Mouse (Mus musculus) kidney, embryonic 15.5 days (tissue): ENCODE data around the gene Cd47. TPM values are rescaled to one million over a fixed set of nuclear protein-coding genes. Genes with fewer than 3 reads are reported as not detected.

ENCODE experiments used
- ATAC-seq: fragments of 200-750 bp; cut with Nextera tagmentation; replicated peaks from 2 replicates; pipeline ENCODE4 v1.8.0; 2017; ENCODE audit warnings: moderate TSS enrichment; ENCODE audit not compliant: low FRiP score
- H3K27ac ChIP-seq: fragments of 300-500 bp; sonication (generic); 2 replicates; pipeline ENCODE4 v1.5.1; 2015; ENCODE audit warnings: mild to moderate bottlenecking, inconsistent platforms
- H3K27me3 ChIP-seq: fragments of 300-500 bp; sonication (generic); 2 replicates; pipeline ENCODE4 v1.6.1; 2015; ENCODE audit warnings: inconsistent platforms
- H3K36me3 ChIP-seq: fragments of 300-500 bp; sonication (generic); 2 replicates; pipeline ENCODE4 v1.6.1; 2015; ENCODE audit warnings: inconsistent platforms
- H3K4me1 ChIP-seq: fragments of 300-500 bp; sonication (generic); 2 replicates; pipeline ENCODE4 v1.6.1; 2015; ENCODE audit warnings: inconsistent platforms
- H3K4me2 ChIP-seq: fragments of 300-500 bp; sonication (generic); 2 replicates; pipeline ENCODE4 v1.6.1; 2015; ENCODE audit warnings: moderate library complexity, mild to moderate bottlenecking, inconsistent platforms
- H3K4me3 ChIP-seq: fragments of 300-500 bp; sonication (generic); replicated peaks from 2 replicates; pipeline ENCODE4 v1.5.1; 2015; ENCODE audit warnings: mild to moderate bottlenecking, inconsistent platforms
- H3K9ac ChIP-seq: fragments of 300-500 bp; sonication (generic); 2 replicates; pipeline ENCODE4 v1.6.1; 2015; ENCODE audit warnings: mild to moderate bottlenecking, inconsistent platforms
- H3K9me3 ChIP-seq: fragments of 300-500 bp; sonication (generic); replicated peaks from 2 replicates; pipeline ENCODE4 v1.6.1; 2016; ENCODE audit warnings: inconsistent platforms
- WGBS: fragments of 180-500 bp; shearing (Covaris S2); methylation state at CpG from one replicate; pipeline ENCODE4 v1.1.7; 2015; ENCODE audit warnings: mixed read lengths; 5-methylcytosine and 5-hydroxymethylcytosine counted together
- polyA plus RNA-seq: library from polyadenylated mRNA; unstranded; fragments of >200 nt; fragmentation: Nextera tagmentation; extraction: Ambion mirVana; gene quantifications from 2 replicates; pipeline ENCODE4 v1.2.1, GENCODE M21; 2015

Gene Cd47
- polyA plus RNA-seq, 1 experiment from 2014 or later, result 78.3 TPM

GRCm38 (mm10) chr16:49773068-49773467, 27.3 kb upstream of the Cd47 start:
- Histone ChIP-seq H3K4me2 (no peak overlapping the region), H3K36me3 (no peaks in the 10 kb centered on the region), H3K9ac (no peak overlapping the region), H3K4me1 (no peaks in the 10 kb centered on the region), H3K4me3 (no peak overlapping the region), H3K9me3 (no peaks in the 10 kb centered on the region), H3K27ac (no peak overlapping the region), H3K27me3 (no peaks in the 10 kb centered on the region)
- ATAC-seq, result no peak
- 86% methylated on average over 1 of the region's 1 CpGs for WGBS

- Histone ChIP-seq H3K36me3 (no peaks in the 10 kb centered on the region), H3K4me1 (no peaks in the 10 kb centered on the region), H3K4me3 (no peak overlapping the region), H3K9me3 (no peaks in the 10 kb centered on the region), H3K27ac (peak overlapping the region; percentile 37; the same call in 1 of the 2 replicates), H3K9ac (no peak overlapping the region), H3K4me2 (no peak overlapping the region), H3K27me3 (no peaks in the 10 kb centered on the region)
- ATAC-seq, result 0 out of 2 replicates have a peak, but pooled peaks have one; percentile 12
- 65% methylated on average over 18 of the region's 18 CpGs for WGBS
Observed at GRCm38 (mm10) chr16:49774059-49775001, 26.0 kb upstream of the Cd47 start.

GRCm38 (mm10) chr16:49775002-49775966, 25.0 kb upstream of the Cd47 start:
- WGBS, result 84% methylated on average over 22 of the region's 22 CpGs
- Histone ChIP-seq H3K36me3 (no peaks in the 10 kb centered on the region), H3K4me2 (no peak overlapping the region), H3K27ac (peak overlapping the region; percentile 37; the same call in 1 of the 2 replicates), H3K27me3 (no peaks in the 10 kb centered on the region), H3K4me1 (no peaks in the 10 kb centered on the region), H3K9ac (no peak overlapping the region), H3K9me3 (no peaks in the 10 kb centered on the region), H3K4me3 (no peak overlapping the region)
- peak; percentile 79 for ATAC-seq

GRCm38 (mm10) chr16:49776981-49777380, 23.4 kb upstream of the Cd47 start:
- 0 out of 2 replicates have a peak, but pooled peaks have one; percentile 49 for ATAC-seq
- Histone ChIP-seq H3K27ac (no peak overlapping the region), H3K4me1 (no peaks in the 10 kb centered on the region), H3K9me3 (no peaks in the 10 kb centered on the region), H3K4me3 (no peak overlapping the region), H3K27me3 (no peaks in the 10 kb centered on the region), H3K9ac (no peak overlapping the region), H3K36me3 (no peaks in the 10 kb centered on the region), H3K4me2 (no peak overlapping the region)
- WGBS, result 82% methylated on average over 7 of the region's 7 CpGs

GRCm38 (mm10) chr16:49781556-49782156, 18.7 kb upstream of the Cd47 start:
- Histone ChIP-seq H3K4me2 (no peak overlapping the region), H3K9me3 (no peaks in the 10 kb centered on the region), H3K27me3 (no peaks in the 10 kb centered on the region), H3K4me3 (no peak overlapping the region), H3K9ac (no peak overlapping the region), H3K36me3 (no peaks in the 10 kb centered on the region), H3K27ac (no peak overlapping the region), H3K4me1 (no peaks in the 10 kb centered on the region)
- ATAC-seq, result no peak
- 90% methylated on average over 5 of the region's 5 CpGs for WGBS

GRCm38 (mm10) chr16:49783369-49783768, 17.0 kb upstream of the Cd47 start:
- no peak overlapping the region for H3K9ac ChIP-seq
- H3K4me1 ChIP-seq, result no peaks in the 10 kb centered on the region
- no peak for ATAC-seq
- no peak overlapping the region for H3K27ac ChIP-seq
- H3K4me3 ChIP-seq, result no peak overlapping the region
- H3K36me3 ChIP-seq, result no peaks in the 10 kb centered on the region
- no peak overlapping the region for H3K4me2 ChIP-seq
- H3K9me3 ChIP-seq, result no peaks in the 10 kb centered on the region
- no peaks in the 10 kb centered on the region for H3K27me3 ChIP-seq

- no peak overlapping the region for H3K4me3 ChIP-seq
- H3K4me1 ChIP-seq, result no peaks in the 10 kb centered on the region
- ATAC-seq, result no peak
- H3K9ac ChIP-seq, result no peak overlapping the region
- no peak overlapping the region for H3K27ac ChIP-seq
- H3K9me3 ChIP-seq, result no peaks in the 10 kb centered on the region
- H3K4me2 ChIP-seq, result no peak overlapping the region
- 89% methylated on average over 6 of the region's 6 CpGs for WGBS
- H3K36me3 ChIP-seq, result no peaks in the 10 kb centered on the region
- H3K27me3 ChIP-seq, result no peaks in the 10 kb centered on the region
Observed at GRCm38 (mm10) chr16:49786116-49786515, 14.2 kb upstream of the Cd47 start.

GRCm38 (mm10) chr16:49787714-49788113, 12.6 kb upstream of the Cd47 start:
- no peak overlapping the region for H3K27ac ChIP-seq
- no peak overlapping the region for H3K9ac ChIP-seq
- no peaks in the 10 kb centered on the region for H3K27me3 ChIP-seq
- no peaks in the 10 kb centered on the region for H3K9me3 ChIP-seq
- H3K36me3 ChIP-seq, result no peaks in the 10 kb centered on the region
- H3K4me3 ChIP-seq, result no peak overlapping the region
- WGBS, result 90% methylated on average over 5 of the region's 5 CpGs
- no peaks in the 10 kb centered on the region for H3K4me1 ChIP-seq
- no peak overlapping the region for H3K4me2 ChIP-seq
- no peak for ATAC-seq

- Histone ChIP-seq H3K9ac (no peak overlapping the region), H3K27ac (no peak overlapping the region), H3K4me1 (no peaks in the 10 kb centered on the region), H3K4me3 (no peak overlapping the region), H3K36me3 (no peaks in the 10 kb centered on the region), H3K27me3 (no peaks in the 10 kb centered on the region), H3K4me2 (no peak overlapping the region), H3K9me3 (no peaks in the 10 kb centered on the region)
- 84% methylated on average over 9 of the region's 9 CpGs for WGBS
- no peak for ATAC-seq
Observed at GRCm38 (mm10) chr16:49790575-49791465, 9.5 kb upstream of the Cd47 start.

- H3K4me3 ChIP-seq, result no peak overlapping the region
- 58% methylated on average over 9 of the region's 9 CpGs for WGBS
Observed at GRCm38 (mm10) chr16:49792446-49792878, 7.9 kb upstream of the Cd47 start.

GRCm38 (mm10) chr16:49793596-49793995, 6.7 kb upstream of the Cd47 start:
- no peak overlapping the region for H3K27ac ChIP-seq
- no peak overlapping the region for H3K9ac ChIP-seq
- 93% methylated on average over 9 of the region's 9 CpGs for WGBS
- no peak overlapping the region for H3K4me2 ChIP-seq
- ATAC-seq, result no peak
- H3K9me3 ChIP-seq, result no peaks in the 10 kb centered on the region
- H3K36me3 ChIP-seq, result no peaks in the 10 kb centered on the region
- H3K4me3 ChIP-seq, result no peak overlapping the region
- no peaks in the 10 kb centered on the region for H3K4me1 ChIP-seq
- no peaks in the 10 kb centered on the region for H3K27me3 ChIP-seq

More at GRCm38 (mm10) chr16:49792446-49792878, 7.9 kb upstream of the Cd47 start:
- Histone ChIP-seq H3K27ac (no peak overlapping the region), H3K4me2 (no peak overlapping the region), H3K9me3 (no peaks in the 10 kb centered on the region), H3K9ac (no peak overlapping the region), H3K27me3 (no peaks in the 10 kb centered on the region), H3K4me1 (no peaks in the 10 kb centered on the region), H3K36me3 (no peaks in the 10 kb centered on the region)
- ATAC-seq, result no peak
